Comparison of ENCODE assay signal across 7 mouse cellular contexts in genomic region chr1:93272409-93272821, GRCm38 (mm10). TPM values are rescaled to one million over a fixed set of nuclear protein-coding genes. Genes with fewer than 3 reads are reported as not detected.
A peak's percentile ranks its signal among the peaks of the same experiment; 100 is the strongest.
DNase-seq lines count a peak whose midpoint lies in the region; ATAC-seq lines count a peak whose summit lies in the region.

No protein-coding gene starts in this region.

- peak; percentile 29 for DNase-seq in urinary bladder, postnatal 25 days (ENCODE audit: low spot score)
- no peak for DNase-seq in urinary bladder, postnatal 36 days (ENCODE audit: low spot score in 2 of 2)
- DNase-seq in induced T-regulatory cell, adult 2 months (ENCODE audit: low read depth): peak; percentile 46
- no peak for DNase-seq in layer of hippocampus, adult 18-20 months (ENCODE audit: low spot score in 2 of 2)
- no peak for DNase-seq in urinary bladder, postnatal 4 days (ENCODE audit: low spot score in 2 of 2)

- H3K27ac ChIP-seq in midbrain, embryonic 13.5 days: no peak overlapping the region

- peak overlapping the region; percentile 23 for H3K4me3 ChIP-seq in midbrain, embryonic 13.5 days (replicated peaks)

- H3K4me1 ChIP-seq in midbrain, embryonic 13.5 days (replicated peaks): peaks cover 4% of the 10 kb centered on the region; the same call in 1 of the 2 replicates

- H3K36me3 ChIP-seq in midbrain, embryonic 13.5 days: no peaks in the 10 kb centered on the region

- no peak overlapping the region; the same call in 1 of the 2 replicates for H3K9ac ChIP-seq in midbrain, embryonic 13.5 days (replicated peaks)

- peak; percentile 93 for ATAC-seq in common myeloid progenitor, adult 5-6 weeks (replicated peaks; ENCODE audit: low read depth, poor library complexity, severe bottlenecking)
- ATAC-seq in midbrain, embryonic 13.5 days: peak; percentile 67; the same call in 1 of the 2 replicates

- peak overlapping the region; percentile 47 for H3K4me2 ChIP-seq in midbrain, embryonic 13.5 days (replicated peaks)

- 3% methylated on average over 16 of the region's 16 CpGs for WGBS in midbrain, embryonic 13.5 days

- H3K9me3 ChIP-seq in midbrain, embryonic 13.5 days: no peaks in the 10 kb centered on the region

- H3K27me3 ChIP-seq in midbrain, embryonic 13.5 days: no peaks in the 10 kb centered on the region

RNA-seq across cellular contexts. Expression of gene Mterf4, which starts 33.3 kb away (rescaled TPM):
- total RNA-seq in common myeloid progenitor, adult 5-6 weeks (2017): 15.4 and 23.1 TPM in 2 replicates
- 37.3 and 37.9 TPM in 2 replicates for polyA plus RNA-seq in midbrain, embryonic 13.5 days (2015; fragmentation: Nextera tagmentation; extraction: Ambion mirVana)
- total RNA-seq in layer of hippocampus, adult 18-20 months (2021): 10 to 100 TPM; 19.1 TPM

RNA-seq across cellular contexts. Expression of gene Sned1, which starts 36.8 kb away (rescaled TPM):
- 0.18 and 0.24 TPM in 2 replicates for total RNA-seq in common myeloid progenitor, adult 5-6 weeks (2017)
- 5.8 and 6.7 TPM in 2 replicates for polyA plus RNA-seq in midbrain, embryonic 13.5 days (2015; fragmentation: Nextera tagmentation; extraction: Ambion mirVana)
- total RNA-seq in layer of hippocampus, adult 18-20 months (2021): 1 to 10 TPM; 4.8 to 6.1 TPM

Comparison
In these comparisons a context has a peak if more than half of its experiments do, and no peak if none do; other contexts are left out.
1. DNase-seq: peak in urinary bladder, postnatal 25 days (single experiment) and induced T-regulatory cell, adult 2 months (single experiment); none in urinary bladder, postnatal 36 days (0 of 2), layer of hippocampus, adult 18-20 months (0 of 2) and urinary bladder, postnatal 4 days (0 of 2).